Mouse (Mus musculus) monocyte, adult 5-6 weeks (primary cell): ENCODE measurements around the gene Gm45753. TPM values are rescaled to one million over a fixed set of nuclear protein-coding genes. Genes with fewer than 3 reads are reported as not detected.
"Not testable (repeated sequence)": the region's sequence is repeated elsewhere in the genome, so short reads cannot be mapped to it uniquely, and the experiment has no call there.

Source experiments
- ATAC-seq: fragments of 153-309, 156-312 bp; replicated peaks from 2 replicates; pipeline ENCODE4 v1.8.0; 2017; ENCODE audit warnings: mild to moderate bottlenecking; ENCODE audit not compliant: low TSS enrichment, insufficient number of reproducible peaks, severe bottlenecking, poor library complexity, low FRiP score
- total RNA-seq: library from RNA; stranded (forward); fragments of 200-1000, 200-491, 200-594 nt; gene quantifications from 3 replicates; pipeline ENCODE4 v1.2.3, GENCODE M21; 2017

The Gm45753 gene
- total RNA-seq = not detected in 3 replicates

- ATAC-seq = no peak
Measured at GRCm38 (mm10) chr8:45308366-45308765, at the start of gene Gm45753. Gene Gm45753, minus strand, starts transcription at chr8:45308466.

DNA sequence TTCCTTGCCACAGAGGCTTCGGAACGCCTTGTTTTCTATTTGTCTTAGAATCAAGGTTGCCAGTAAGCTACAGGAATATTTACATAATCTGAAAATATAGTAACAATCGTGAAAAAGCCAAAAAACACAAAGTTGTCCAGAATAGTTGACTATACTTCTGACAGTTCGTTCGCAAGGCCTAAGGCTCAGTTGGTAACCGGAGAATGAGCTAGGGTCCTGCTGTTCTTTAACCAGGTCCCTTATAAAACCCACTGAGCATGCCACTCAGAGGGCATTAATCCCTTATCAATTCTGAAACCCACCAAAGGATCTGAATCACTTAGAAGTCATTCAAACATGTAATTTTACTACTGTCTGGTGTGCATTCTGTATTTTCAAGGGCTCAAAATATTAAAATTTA is 47.5 kb upstream of the Gm45753 start:
- ATAC-seq = no peak

- peak; percentile 83 for ATAC-seq
Measured at GRCm38 (mm10) chr8:45345031-45345430, 36.8 kb upstream of the Gm45753 start.

GRCm38 (mm10) chr8:45344298-45344697 is 36.0 kb upstream of the Gm45753 start:
- no peak for ATAC-seq

- ATAC-seq = no peak
Measured at GRCm38 (mm10) chr8:45341630-45342628, 33.7 kb upstream of the Gm45753 start.

GRCm38 (mm10) chr8:45333493-45333892 is 25.2 kb upstream of the Gm45753 start:
- ATAC-seq = peak; percentile 73

DNA sequence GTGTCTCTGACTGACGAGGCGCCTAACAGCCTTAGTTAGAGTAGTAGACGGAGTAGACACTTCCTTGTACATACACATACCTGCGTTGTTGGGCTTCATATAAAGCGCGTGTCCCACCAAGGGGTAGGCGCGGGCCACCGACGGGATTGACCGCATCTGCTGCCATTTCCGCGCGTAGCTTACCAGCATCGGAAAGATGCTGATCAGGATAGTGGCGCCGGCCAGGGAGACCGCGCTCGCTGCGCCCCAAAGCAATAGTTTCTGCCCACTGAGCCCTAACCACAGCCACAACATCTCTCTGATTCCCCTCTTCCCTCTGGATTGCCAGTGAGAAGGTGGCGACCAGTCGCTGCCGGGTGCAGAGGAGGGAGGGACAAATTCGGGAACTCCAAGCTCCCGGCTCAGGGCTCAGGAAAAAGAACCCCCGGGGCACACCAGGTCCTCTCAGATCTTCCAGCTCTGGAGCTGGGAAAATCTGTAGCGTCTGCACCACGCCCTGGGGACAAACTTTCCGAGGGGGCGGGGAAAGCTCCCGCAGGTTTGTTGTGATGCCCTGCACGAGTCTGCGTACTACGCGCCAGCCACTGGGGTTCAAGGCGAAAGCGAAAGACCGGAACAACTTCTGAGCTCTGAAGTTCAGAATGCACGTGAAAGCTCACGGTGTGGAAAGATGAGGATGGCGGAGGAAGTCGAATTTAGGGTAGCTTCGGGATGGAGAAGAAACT is 24.6 kb upstream of the Gm45753 start, which contains the start of gene Cyp4v3:
TSS of gene Cyp4v3 (minus strand) at position 532 of the 725 bp plus-strand sequence.
- ATAC-seq = peak; percentile 87

- no peak for ATAC-seq
Measured at GRCm38 (mm10) chr8:45330856-45331255, 22.6 kb upstream of the Gm45753 start.

DNA sequence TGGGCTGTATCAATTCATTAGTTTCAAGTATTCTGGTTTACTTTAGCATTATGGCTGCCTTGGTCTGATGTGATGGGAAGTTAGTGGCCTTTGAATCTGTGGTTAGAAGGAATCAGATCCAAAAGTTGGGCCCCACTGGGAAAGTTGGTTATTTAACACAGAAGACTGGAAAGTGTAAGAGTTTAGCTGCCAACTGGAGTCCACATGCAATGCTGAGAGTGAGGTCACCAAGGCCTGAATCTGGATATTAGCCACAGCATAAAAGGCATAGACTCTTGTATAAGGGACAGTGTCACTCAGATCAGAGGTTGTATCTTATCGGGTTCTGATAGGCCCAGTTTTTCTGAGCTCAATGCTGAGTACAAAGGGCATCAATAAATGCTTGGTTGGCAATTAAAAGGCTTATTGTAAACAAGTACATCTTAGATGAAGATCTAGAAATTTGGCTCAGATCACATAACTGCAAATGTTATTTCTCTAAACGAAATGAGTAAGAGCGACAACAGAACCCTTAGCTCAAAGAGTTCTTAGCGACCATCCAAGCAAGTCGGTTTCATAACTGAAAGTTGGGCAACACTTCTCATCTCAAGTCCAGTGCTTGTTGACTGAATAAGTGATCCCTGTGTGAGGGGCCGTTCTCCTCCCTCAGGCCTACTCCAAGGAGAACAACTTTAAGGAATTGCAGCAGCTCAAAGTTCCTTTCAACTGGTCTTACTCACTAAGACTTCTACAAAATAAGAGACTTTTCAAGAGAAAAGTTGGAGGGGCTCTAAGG is 21.1 kb upstream of the Gm45753 start:
- ATAC-seq = no peak

DNA sequence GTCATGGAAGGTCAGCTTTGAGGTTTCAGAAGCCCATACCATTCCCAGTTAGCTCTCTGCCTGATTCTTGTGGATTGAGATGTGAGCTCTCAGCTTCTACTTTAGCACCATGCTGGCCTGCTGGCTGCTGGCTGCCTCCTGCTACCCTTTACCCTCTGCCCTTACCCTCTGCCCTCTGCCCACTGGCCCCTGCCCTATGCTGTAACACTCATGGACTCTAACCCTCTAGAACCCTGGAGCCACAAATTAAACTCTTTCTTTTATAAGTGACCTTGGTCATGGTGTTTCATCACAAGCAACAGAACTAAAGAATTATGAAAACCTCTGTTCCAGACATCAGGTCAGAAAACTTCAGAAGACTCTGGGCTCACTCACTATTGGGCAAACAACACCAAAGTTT is 18.8 kb upstream of the Gm45753 start:
- not testable (repeated sequence) for ATAC-seq

- no peak for ATAC-seq
Measured at GRCm38 (mm10) chr8:45324151-45324550, 15.9 kb upstream of the Gm45753 start.

DNA sequence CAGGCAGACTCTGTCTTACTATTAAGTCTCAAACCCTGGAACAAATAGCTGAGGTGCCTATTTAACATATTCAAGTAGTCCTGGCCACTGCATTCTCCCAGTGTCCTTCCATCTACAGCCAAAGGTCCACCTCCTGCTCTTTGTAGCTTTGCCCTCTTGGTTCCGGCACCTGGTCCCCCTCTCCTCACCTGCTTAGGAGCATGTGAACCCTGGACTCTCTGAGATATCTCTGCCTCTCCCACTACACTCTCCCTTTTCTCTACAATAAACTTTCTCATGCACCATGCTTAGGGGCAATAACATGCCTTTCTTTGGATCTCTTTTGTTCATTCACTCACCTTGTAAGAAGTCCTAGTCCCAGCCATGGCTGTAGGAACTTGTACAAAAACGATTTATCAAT is 13.1 kb upstream of the Gm45753 start:
- ATAC-seq = no peak

DNA sequence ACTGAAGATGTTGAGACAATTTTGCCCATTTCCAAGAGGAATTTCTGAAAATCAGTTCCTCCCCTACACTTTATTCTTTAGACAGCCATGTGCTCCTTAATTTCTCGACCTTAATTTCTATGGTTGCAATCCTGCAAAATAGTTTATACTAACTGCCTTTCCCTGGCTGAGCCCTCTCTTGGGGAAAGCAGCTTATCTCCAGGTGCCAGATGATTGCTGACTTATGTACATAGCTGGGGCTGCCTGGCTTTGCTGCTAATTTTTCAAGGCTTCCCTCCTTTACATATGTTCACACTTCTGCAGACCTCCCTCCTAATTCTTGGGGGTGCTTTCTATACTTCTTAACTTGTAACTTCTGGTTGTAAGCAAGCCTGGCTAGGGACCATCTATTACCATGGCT is 12.7 kb upstream of the Gm45753 start:
- ATAC-seq = no peak

DNA sequence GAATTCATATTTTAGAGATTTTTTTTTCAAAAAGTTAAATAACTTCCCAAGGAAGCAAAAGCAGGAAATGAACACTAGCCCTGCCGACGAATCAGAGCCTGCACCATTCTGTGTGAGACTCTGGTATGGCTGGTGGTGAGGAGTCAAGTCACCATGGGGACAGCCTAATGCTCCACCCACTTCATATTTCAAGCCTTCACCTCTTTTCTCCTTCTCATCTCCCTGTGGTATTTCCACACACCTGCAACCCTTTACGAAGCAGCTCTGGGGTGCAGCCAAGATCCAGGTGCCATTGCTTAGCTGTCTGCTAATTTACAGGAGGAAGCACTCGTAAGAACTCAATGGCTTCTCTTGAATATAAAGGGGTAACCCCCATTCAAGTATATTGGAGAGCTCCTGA is 2.7 kb upstream of the Gm45753 start:
- ATAC-seq = no peak

DNA sequence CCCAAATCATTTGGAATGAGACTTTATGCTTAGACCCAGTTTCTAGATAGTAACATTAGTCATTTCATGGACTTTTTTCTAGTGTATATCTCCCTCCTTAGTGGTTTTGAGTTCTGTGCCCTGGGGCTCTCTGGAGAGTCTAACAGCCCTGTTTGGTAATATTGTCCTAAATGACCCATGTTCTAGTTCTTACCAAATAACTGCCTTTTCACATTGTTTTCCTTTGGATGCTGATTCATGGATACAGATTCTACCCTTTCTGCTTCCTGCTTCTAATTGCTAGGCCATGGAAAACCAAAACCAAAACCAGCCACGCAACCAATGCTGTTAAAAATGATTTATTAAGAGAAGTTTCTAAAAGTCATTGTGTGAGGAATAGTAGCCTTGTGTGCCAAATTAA is 2.8 kb downstream of the Gm45753 start:
- ATAC-seq = no peak

GRCm38 (mm10) chr8:45304354-45304753 is 3.9 kb downstream of the Gm45753 start:
- no peak for ATAC-seq

DNA sequence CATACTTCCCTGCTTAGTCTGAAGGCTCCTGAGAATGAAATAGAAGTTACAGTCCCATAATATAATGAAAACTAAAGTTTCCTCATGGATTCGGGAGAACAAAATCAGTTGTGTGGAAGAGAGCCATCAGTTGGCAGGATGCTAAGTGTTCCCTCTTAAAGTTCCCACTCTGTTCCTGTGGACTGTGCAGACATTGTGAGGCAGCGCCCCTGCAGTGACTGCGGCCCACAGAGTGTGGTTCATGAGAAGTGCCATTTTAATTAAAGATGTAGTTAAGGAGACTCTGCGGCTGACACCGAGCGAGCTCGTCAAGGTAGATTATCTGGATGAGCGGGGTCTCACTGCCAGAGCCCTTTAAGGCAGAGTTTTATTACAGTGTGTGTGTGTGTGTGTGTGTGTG is 5.9 kb downstream of the Gm45753 start:
- no peak for ATAC-seq

GRCm38 (mm10) chr8:45295276-45295675 is 13.0 kb downstream of the Gm45753 start:
- no peak for ATAC-seq

GRCm38 (mm10) chr8:45294687-45295086 is 13.6 kb downstream of the Gm45753 start, which contains the start of gene Klkb1:
Gene Klkb1, minus strand, starts transcription at chr8:45294859.
- no peak for ATAC-seq
